Mouse (Mus musculus) forebrain, embryonic 11.5 days (tissue): ENCODE results near the gene Actg1. TPM values are rescaled to one million over a fixed set of nuclear protein-coding genes. Genes with fewer than 3 reads are reported as not detected.
"Not testable (repeated sequence)": the region's sequence is repeated elsewhere in the genome, so short reads cannot be mapped to it uniquely, and the experiment has no call there.

Experiments
- ATAC-seq: fragments of 200-750 bp; cut with Nextera tagmentation; replicated peaks from 2 replicates; pipeline ENCODE4 v1.8.0; 2017; ENCODE audit warnings: moderate TSS enrichment; ENCODE audit not compliant: low FRiP score
- DNase-seq: peaks from one replicate; pipeline ENCODE4 v3.0.0-alpha.2; 2017; ENCODE audit warnings: low spot score
- H3K27ac ChIP-seq: fragments of 300-500 bp; sonication (generic); 2 replicates; pipeline ENCODE4 v1.5.1; 2014; ENCODE audit warnings: low read depth, low read length
- H3K27me3 ChIP-seq: fragments of 300-500 bp; sonication (generic); 2 replicates; pipeline ENCODE4 v1.6.1; 2014; ENCODE audit warnings: mild to moderate bottlenecking, low read length, mixed read lengths; ENCODE audit not compliant: control insufficient read depth, insufficient read depth
- H3K36me3 ChIP-seq: fragments of 300-500 bp; sonication (generic); 2 replicates; pipeline ENCODE4 v1.6.1; 2014; ENCODE audit warnings: mild to moderate bottlenecking, low read length, moderate library complexity, mixed read lengths; ENCODE audit not compliant: control insufficient read depth, insufficient read depth
- H3K4me1 ChIP-seq: fragments of 300-500 bp; sonication (generic); replicated peaks from 2 replicates; pipeline ENCODE4 v1.6.1; 2014; ENCODE audit warnings: low read length, mixed read lengths; ENCODE audit not compliant: control insufficient read depth, insufficient read depth
- H3K4me2 ChIP-seq: fragments of 300-500 bp; sonication (generic); 2 replicates; pipeline ENCODE4 v1.6.1; 2014; ENCODE audit warnings: low read depth, mild to moderate bottlenecking, low read length, moderate library complexity, mixed read lengths; ENCODE audit not compliant: severe bottlenecking
- H3K4me3 ChIP-seq: fragments of 300-500 bp; sonication (generic); 2 replicates; pipeline ENCODE4 v1.5.1; 2014; ENCODE audit warnings: low read depth, low read length
- H3K9ac ChIP-seq: fragments of 300-500 bp; sonication (generic); 2 replicates; pipeline ENCODE4 v1.6.1; 2014; ENCODE audit warnings: low read length
- H3K9me3 ChIP-seq: fragments of 300-500 bp; sonication (generic); 2 replicates; pipeline ENCODE4 v1.6.1; 2016; ENCODE audit warnings: low read length, mixed read lengths; ENCODE audit not compliant: control insufficient read depth
- WGBS: fragments of 180-500 bp; shearing (Covaris S2); extraction: QIAGEN DNeasy Blood & Tissue Kit; methylation state at CpG from one replicate; pipeline ENCODE4 v1.1.7; 2014; 5-methylcytosine and 5-hydroxymethylcytosine counted together
- polyA plus RNA-seq: library from polyadenylated mRNA; unstranded; fragments of >200 nt; fragmentation: Nextera tagmentation; extraction: Ambion mirVana; gene quantifications from 2 replicates; pipeline ENCODE4 v1.2.1, GENCODE M21; 2014

Gene Actg1
- polyA plus RNA-seq, 1 experiment from 2014 or later: 2,808 TPM

DNA sequence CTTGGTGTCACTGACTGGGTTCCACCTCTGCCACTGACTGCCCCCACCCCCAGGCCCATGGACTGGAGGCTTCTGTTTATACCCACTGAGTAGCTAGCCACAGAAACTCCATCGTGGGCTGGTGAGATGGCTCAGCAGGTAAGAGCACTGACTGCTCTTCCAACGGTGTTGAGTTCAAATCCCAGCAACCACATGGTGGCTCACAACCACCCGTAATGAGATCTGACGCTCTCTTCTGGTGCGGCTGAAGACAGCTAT, 3.7 kb upstream of the Actg1 start:
- H3K4me1 ChIP-seq: peaks cover 13% of the 10 kb centered on the region
- not testable (repeated sequence) for H3K27ac ChIP-seq, H3K36me3 ChIP-seq, H3K9me3 ChIP-seq, H3K27me3 ChIP-seq, H3K4me3 ChIP-seq, ATAC-seq, H3K4me2 ChIP-seq, DNase-seq, H3K9ac ChIP-seq
- WGBS: 95% methylated on average over 5 of the region's 5 CpGs

DNA sequence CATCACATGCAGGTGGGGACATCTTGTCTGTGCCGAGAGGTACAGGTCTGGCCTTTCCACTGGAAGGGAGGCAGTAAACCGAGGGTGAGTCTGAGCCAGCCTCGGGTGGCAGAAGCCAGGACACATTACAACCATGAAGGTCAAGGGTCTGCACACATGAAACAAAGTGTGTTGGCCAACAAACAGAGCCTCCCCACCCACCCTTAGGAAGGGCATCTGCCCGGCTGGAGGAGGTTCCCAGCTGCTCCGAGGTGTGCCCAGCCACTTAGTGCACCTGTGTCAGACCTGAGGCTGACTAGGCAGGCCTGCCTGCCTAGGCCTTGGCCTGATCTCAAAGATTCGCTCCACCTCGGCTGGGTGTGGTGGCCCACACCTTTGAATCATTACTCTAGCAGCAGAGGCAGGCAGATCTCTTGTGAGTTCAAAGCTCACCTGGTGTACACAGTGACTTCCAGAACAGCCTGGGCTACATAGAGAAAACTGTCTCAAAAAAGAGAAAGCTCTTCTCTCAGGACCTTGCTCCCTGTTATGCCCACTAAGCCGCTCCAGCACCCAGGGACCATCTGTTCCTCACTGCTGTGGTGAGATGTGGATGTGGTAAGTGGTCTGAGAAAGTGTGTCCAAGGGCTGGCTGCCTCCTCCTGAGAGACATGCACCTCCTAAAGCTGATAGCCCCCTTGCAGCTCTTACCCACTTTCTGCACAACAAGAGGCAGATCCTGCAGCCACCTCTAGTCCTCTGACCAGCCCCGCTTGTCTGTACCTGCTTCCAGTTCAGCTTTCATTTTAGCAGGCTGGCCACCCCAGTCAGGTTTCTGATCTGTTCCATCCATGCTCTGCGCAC, 3.1 kb upstream of the Actg1 start:
- H3K27ac ChIP-seq: peak overlapping the region; percentile 99; the same call in 1 of the 2 replicates

DNA sequence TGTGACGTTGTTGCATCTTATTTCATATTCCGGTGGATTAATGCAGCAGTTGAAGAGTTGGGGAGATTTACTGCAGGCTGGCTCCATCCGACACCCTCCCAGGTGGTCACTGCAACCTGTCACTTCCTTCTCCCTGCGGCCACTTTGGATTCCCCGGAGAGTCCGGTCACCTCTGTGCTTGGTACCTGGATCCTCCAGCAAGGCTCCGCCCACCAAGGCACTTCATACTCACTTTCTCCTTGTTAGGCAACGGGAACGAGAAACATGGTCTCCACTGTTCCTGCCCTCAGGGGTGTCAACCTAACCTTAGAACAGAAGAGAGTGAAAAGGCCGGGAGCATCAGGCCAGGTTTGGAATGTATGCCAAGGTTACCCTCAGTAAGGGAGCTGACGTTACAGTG, 2.4 kb upstream of the Actg1 start:
- Histone ChIP-seq H3K9ac (peak overlapping the region; percentile 100), H3K4me1 (peaks cover 13% of the 10 kb centered on the region), H3K9me3 (no peaks in the 10 kb centered on the region), H3K4me3 (peak overlapping the region; percentile 100), H3K27me3 (no peaks in the 10 kb centered on the region), H3K4me2 (peak overlapping the region; percentile 89), H3K27ac (peak overlapping the region; percentile 99), H3K36me3 (no peaks in the 10 kb centered on the region; the same call in 1 of the 2 replicates)
- ATAC-seq: no peak
- DNase-seq: peak; percentile 65
- WGBS: 21% methylated on average over 11 of the region's 11 CpGs

More for the DNA sequence above, 3.1 kb upstream of the Actg1 start:
- Histone ChIP-seq H3K4me3 (no peak overlapping the region), H3K4me1 (peaks cover 13% of the 10 kb centered on the region), H3K27me3 (no peaks in the 10 kb centered on the region), H3K36me3 (no peaks in the 10 kb centered on the region; the same call in 1 of the 2 replicates), H3K4me2 (peak overlapping the region; percentile 89), H3K9me3 (no peaks in the 10 kb centered on the region), H3K9ac (peak overlapping the region; percentile 100; the same call in 1 of the 2 replicates)
- DNase-seq (peak; percentile 50), ATAC-seq (no peak)
- WGBS: 88% methylated on average over 10 of the region's 10 CpGs

DNA sequence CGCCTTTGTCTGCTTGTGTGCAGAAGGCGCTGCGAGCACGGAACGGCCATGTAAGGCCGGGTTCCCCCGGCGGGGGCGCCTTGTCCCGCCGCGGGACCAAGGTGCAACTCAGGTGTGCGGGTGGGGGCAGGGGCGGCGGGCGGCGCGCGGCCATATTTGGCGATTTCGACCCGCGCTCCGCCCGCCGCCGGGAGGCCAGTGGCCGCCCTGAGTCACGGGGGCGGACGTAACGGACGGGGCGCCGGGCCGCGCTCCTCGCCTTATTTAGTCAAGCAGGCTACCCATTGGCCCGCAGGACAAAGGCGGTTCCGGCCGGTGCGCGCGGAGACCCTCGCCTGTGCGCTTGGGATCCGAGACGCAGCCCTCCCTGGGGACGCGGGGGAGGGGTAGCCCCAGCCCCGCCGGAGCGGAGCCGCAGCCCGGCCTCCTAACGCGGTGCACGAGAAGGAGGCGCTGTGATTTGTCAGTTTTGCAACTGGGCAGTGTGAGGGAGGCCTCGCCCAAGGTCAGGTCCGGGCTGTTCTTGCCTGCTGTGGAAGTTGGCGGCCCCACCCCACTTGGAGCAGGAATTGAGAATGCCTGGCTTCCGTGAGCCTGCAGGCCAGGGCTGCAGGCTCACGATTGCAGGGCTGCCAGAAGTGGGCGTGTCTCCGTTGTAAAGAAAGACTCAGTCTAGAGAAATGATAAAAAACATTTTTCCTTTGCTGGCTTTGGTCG, 1.8 kb upstream of the Actg1 start:
- peak overlapping the region; percentile 100 for H3K9ac ChIP-seq
- under 1% methylated on average over 68 of the region's 68 CpGs for WGBS
- peaks cover 3% of the 10 kb centered on the region; the same call in 1 of the 2 replicates for H3K36me3 ChIP-seq
- ATAC-seq (peak; percentile 80), DNase-seq (peak; percentile 95)
- peak overlapping the region; percentile 100 for H3K4me3 ChIP-seq
- peak overlapping the region; percentile 99 for H3K27ac ChIP-seq
- H3K27me3 ChIP-seq: no peaks in the 10 kb centered on the region
- no peaks in the 10 kb centered on the region for H3K9me3 ChIP-seq
- H3K4me1 ChIP-seq: peaks cover 16% of the 10 kb centered on the region
- peak overlapping the region; percentile 89 for H3K4me2 ChIP-seq

DNA sequence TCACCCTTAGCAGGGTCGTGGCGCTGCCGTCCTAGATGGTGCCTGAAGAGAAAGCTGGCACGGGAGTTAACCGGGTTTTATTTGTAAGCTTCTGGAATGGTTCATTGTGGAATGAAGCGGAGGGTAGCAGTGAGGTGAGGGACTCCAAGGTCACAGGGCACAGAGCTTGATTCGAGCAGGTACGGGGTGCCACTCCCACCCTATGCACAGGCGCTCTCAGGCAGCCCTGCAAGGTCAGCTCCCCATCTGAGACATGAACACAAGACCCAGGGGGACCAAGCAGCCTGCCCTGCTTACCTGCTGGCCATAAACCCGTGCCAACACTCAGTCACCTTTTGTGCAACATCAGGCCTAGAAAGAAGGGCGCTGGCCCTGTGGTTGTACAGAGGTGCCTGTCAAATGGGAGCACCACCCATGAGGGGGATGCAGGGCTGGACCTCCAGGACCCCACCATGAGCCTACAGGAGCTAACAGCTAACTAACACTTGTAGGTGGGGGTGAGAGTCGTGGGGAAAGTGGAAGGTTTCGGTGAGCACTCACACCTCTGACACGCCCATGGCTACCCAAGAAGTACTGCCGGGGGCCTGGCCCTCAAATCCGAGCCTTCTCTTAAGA, 1.1 kb upstream of the Actg1 start:
- Histone ChIP-seq H3K4me1 (peaks cover 18% of the 10 kb centered on the region), H3K9ac (peak overlapping the region; percentile 100)
- DNase-seq: peak; percentile 82

DNA sequence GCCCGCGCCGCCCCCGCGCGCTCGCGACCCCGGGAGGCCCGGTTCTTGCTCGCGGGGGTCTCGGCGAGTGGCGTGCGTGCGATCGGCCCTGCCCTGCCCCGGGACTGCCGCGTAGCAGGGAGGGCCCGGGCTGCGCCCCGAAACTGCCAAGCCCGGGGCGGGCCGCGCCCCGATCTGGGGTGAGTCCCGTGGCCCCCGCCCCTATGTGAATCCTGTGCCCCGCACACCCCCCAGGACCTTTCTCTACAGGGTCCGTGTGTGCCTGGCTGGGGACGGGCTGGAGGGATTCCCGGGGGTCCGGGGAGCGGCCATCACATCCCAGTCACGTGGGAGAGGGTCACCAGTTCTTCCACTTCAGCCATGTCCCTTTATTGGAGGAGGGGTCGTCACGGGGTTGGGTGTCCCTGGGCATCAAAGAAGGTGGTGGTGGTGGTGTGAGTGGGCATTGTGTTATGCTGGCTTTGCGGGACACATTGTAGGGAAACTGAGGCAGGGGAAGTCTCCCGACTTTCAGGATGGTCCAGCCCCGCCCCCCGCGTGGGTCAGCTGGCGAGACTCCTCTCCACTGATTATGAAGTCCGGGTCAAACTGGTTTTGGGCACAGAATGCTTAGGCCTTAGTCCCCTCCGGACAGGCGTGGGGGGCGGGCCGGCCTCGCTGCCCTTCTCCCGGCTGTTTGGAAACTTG, 485 bp upstream of the Actg1 start:
- H3K4me2 ChIP-seq: peak overlapping the region; percentile 89
- peak; percentile 60 for ATAC-seq
- peak; percentile 91 for DNase-seq
- 2% methylated on average over 39 of the region's 53 CpGs for WGBS
- H3K9me3 ChIP-seq: no peaks in the 10 kb centered on the region
- H3K9ac ChIP-seq: peak overlapping the region; percentile 100
- H3K36me3 ChIP-seq: peaks cover 5% of the 10 kb centered on the region; the same call in 1 of the 2 replicates
- H3K27ac ChIP-seq: peak overlapping the region; percentile 99
- peak overlapping the region; percentile 100 for H3K4me3 ChIP-seq
- peaks cover 18% of the 10 kb centered on the region for H3K4me1 ChIP-seq
- H3K27me3 ChIP-seq: no peaks in the 10 kb centered on the region

More for the DNA sequence above, 1.1 kb upstream of the Actg1 start:
- Histone ChIP-seq H3K9me3 (no peaks in the 10 kb centered on the region), H3K27me3 (no peaks in the 10 kb centered on the region), H3K4me3 (peak overlapping the region; percentile 100), H3K36me3 (peaks cover 5% of the 10 kb centered on the region; the same call in 1 of the 2 replicates), H3K4me2 (peak overlapping the region; percentile 89), H3K27ac (peak overlapping the region; percentile 99)
- ATAC-seq: peak; percentile 0; the same call in 1 of the 2 replicates
- 3% methylated on average over 16 of the region's 16 CpGs for WGBS

DNA sequence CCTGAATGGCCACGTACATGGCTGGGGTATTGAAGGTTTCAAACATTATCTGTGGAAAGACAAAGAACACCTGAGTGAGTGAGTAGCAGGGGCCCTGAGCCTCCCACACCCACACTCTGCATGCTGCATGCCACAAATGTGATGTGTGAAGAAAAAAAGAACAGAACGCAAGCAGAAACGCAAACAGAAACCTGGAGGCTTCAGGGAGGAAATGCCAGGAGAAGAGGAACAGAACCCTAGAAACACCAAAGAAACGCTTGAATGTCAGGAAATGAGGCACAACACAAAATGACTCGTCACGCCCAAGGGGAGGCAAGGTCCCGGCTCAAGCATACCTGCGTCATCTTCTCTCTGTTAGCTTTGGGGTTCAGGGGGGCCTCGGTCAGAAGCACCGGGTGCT, 1.0 kb downstream of the Actg1 start:
- 10% methylated on average over 10 of the region's 10 CpGs for WGBS
- no peak overlapping the region for H3K27ac ChIP-seq

More for the DNA sequence above, 1.0 kb downstream of the Actg1 start:
- peak overlapping the region; percentile 100 for H3K4me3 ChIP-seq
- peaks cover 18% of the 10 kb centered on the region for H3K4me1 ChIP-seq
- H3K27me3 ChIP-seq: no peaks in the 10 kb centered on the region
- H3K9ac ChIP-seq: peak overlapping the region; percentile 100
- H3K4me2 ChIP-seq: peak overlapping the region; percentile 89
- ATAC-seq (no peak), DNase-seq (peak; percentile 50)
- H3K36me3 ChIP-seq: peaks cover 5% of the 10 kb centered on the region; the same call in 1 of the 2 replicates
- no peaks in the 10 kb centered on the region for H3K9me3 ChIP-seq
